Mouse (Mus musculus) bone marrow, adult 2 months (tissue): Measurements from ENCODE around the gene Meiob. TPM values are rescaled to one million over a fixed set of nuclear protein-coding genes. Genes with fewer than 3 reads are reported as not detected.

Source experiments
- H3K27ac ChIP-seq: fragments of 200-500 bp; 2 replicates; pipeline ENCODE4 v1.5.1; 2012; ENCODE audit warnings: low read depth, mild to moderate bottlenecking, control low read depth, inconsistent platforms, low read length; ENCODE audit not compliant: control insufficient read depth, poor library complexity, insufficient read depth
- H3K4me1 ChIP-seq: fragments of 200-500 bp; 2 replicates; pipeline ENCODE4 v1.6.1; 2011; ENCODE audit warnings: low read length; ENCODE audit not compliant: control insufficient read depth, insufficient read depth
- H3K4me3 ChIP-seq: fragments of 200-500 bp; replicated peaks from 2 replicates; pipeline ENCODE3; 2011; ENCODE audit warnings: mild to moderate bottlenecking, low read depth, low read length, control low read depth; ENCODE audit not compliant: control insufficient read depth
- CTCF ChIP-seq: fragments of 200-500 bp; IDR thresholded peaks from 2 replicates; pipeline ENCODE4 v1.5.1; 2011; ENCODE audit warnings: low read length, control low read depth; ENCODE audit not compliant: control insufficient read depth, insufficient read depth
- POLR2A ChIP-seq: fragments of 200-500 bp; IDR thresholded peaks from 2 replicates; pipeline ENCODE4 v1.6.1; 2011; ENCODE audit warnings: low read depth, mild to moderate bottlenecking, control low read depth, low read length, borderline replicate concordance; ENCODE audit not compliant: control insufficient read depth
- WGBS: fragments of 180-500 bp; shearing (Covaris S2); methylation state at CpG from one replicate; pipeline ENCODE4 v1.1.7; 2018; 5-methylcytosine and 5-hydroxymethylcytosine counted together
- polyA plus RNA-seq: library from polyadenylated mRNA; stranded (reverse); fragments of >200 nt; gene quantifications from 2 replicates; pipeline ENCODE4 v1.2.4, GENCODE M21; 2011; ENCODE audit warnings: low replicate concordance; ENCODE audit not compliant: missing spikeins, insufficient read depth, insufficient read length

Gene Meiob
- polyA plus RNA-seq, 1 experiment: not detected

DNA sequence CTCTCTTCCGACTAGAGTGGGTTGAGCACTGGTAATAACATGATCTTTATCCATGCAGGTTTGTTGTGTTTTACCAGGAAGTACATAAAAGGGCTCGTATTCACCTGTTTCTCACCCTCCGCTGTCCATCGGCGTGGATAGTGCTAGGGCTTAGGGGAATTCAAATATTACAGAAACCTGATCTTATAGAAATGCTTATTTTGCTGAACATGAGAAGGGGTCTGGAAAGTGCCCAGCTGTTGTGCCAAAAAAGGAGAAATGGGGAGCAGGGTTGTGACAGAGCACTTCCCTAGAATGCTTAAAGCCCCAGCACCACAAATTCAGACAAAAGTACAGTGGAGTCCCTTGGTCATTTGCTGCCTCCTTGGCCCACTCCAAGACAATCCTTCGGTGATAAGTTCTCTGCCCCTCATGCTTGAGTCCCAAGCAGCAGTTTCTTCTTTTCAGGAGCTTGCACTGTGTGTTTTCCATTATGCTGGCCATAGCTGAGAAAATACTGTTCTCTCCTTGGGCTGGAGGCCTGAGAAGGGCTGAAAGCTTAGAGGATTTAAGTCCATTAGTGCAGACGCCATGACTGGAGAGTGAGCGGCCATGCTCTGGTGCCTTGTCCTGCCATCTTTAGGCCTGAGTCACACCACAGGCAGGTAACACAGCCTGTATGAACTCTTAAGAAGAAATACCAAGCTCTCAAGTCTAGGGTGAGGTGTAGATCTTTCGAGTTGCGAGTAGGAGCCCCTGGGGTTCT, 47.5 kb downstream of the Meiob start:
- H3K27ac ChIP-seq: no peak overlapping the region; the same call in none of the 2 replicates
- peak overlapping the region; percentile 88 for H3K4me3 ChIP-seq
- 70% methylated on average over 10 of the region's 10 CpGs for WGBS
- H3K4me1 ChIP-seq: no peaks in the 10 kb centered on the region; the same call in 1 of the 2 replicates
- TF ChIP-seq POLR2A: no peak
- TF ChIP-seq CTCF: no peak

GRCm38 (mm10) chr17:24855838-24856464, 51.9 kb downstream of the Meiob start:
- no peak overlapping the region for H3K27ac ChIP-seq
- TF ChIP-seq CTCF (no peak), POLR2A (no peak)
- H3K4me1 ChIP-seq: peaks cover 3% of the 10 kb centered on the region; the same call in 1 of the 2 replicates
- WGBS: 86% methylated on average over 3 of the region's 3 CpGs
- H3K4me3 ChIP-seq: no peak overlapping the region

GRCm38 (mm10) chr17:24856589-24856988, 52.5 kb downstream of the Meiob start:
- Histone ChIP-seq H3K4me3 (no peak overlapping the region), H3K27ac (no peak overlapping the region), H3K4me1 (peaks cover 3% of the 10 kb centered on the region; the same call in 1 of the 2 replicates)
- 94% methylated on average over 13 of the region's 13 CpGs for WGBS
- TF ChIP-seq CTCF: no peak
- no peak for TF ChIP-seq POLR2A

DNA sequence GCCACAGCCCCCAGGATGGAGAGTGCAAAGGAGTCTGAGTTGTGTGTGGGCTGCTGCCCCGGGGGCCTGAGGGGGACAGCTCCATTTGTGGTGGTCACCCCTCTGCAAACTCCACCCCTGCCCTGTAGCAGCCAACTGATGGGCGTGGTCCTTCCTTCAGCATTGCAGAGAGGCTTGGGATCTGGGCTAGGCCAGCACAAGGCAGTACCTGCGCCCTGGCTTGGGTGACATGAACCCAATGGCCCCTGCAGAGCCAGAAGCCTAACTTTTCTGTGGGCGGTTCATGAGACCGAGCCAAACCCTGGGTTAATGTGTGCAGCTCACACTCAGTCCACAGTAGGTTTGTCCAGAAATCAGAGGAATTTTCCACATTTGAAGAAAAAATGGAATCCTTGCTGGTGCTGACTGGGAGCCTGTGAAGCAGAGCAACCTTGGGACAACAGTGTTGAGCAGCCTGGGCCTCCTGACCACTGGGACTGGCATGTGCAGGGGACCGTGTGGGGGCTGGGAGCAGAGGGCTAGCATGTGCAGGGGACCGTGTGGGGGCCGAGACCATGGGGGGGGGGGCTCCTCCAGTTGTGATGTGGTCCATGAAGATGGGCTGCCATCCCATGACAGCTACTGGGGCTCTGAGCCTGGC, 53.9 kb downstream of the Meiob start:
- no peak for TF ChIP-seq CTCF
- 0 out of 2 replicates have a peak, but pooled peaks have one; percentile 18 for TF ChIP-seq POLR2A
- WGBS: 71% methylated on average over 8 of the region's 8 CpGs
- Histone ChIP-seq H3K4me3 (no peak overlapping the region), H3K4me1 (peaks cover 3% of the 10 kb centered on the region; the same call in 1 of the 2 replicates), H3K27ac (peak overlapping the region; percentile 69)

- Histone ChIP-seq H3K27ac (peak overlapping the region; percentile 85), H3K4me1 (peaks cover 3% of the 10 kb centered on the region; the same call in 1 of the 2 replicates), H3K4me3 (no peak overlapping the region)
- WGBS: 63% methylated on average over 6 of the region's 6 CpGs
- TF ChIP-seq CTCF (no peak), POLR2A (peak; percentile 35; the same call in 1 of the 2 replicates)
Measured at GRCm38 (mm10) chr17:24858967-24859366, 54.9 kb downstream of the Meiob start.

DNA sequence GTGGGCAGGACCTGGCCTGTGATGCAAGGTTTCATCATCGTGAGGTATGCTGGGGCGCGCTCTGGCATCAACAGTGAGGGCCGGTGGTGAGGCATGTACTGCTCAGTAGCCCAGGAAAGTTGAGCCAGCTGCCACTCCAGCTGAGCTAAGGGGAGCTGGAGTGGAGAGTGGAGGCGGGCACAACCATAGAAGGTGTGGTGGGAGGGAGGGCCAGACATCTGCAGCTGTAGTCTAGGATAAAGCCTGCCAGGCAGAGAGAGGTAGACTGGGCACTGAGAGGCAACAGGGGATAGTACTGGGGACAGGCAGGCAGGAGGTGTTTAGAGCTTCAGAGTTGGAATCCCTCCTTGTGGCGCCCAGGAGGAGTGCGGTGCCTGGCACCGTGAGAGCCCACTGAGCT, 56.0 kb downstream of the Meiob start:
- peak; percentile 69 for TF ChIP-seq POLR2A
- no peak for TF ChIP-seq CTCF
- Histone ChIP-seq H3K27ac (peak overlapping the region; percentile 85), H3K4me1 (peaks cover 3% of the 10 kb centered on the region; the same call in 1 of the 2 replicates), H3K4me3 (peak overlapping the region; percentile 16)
- 63% methylated on average over 8 of the region's 8 CpGs for WGBS

- Histone ChIP-seq H3K4me3 (no peak overlapping the region), H3K27ac (no peak overlapping the region), H3K4me1 (peaks cover 3% of the 10 kb centered on the region; the same call in 1 of the 2 replicates)
- WGBS: 94% methylated on average over 3 of the region's 3 CpGs
- no peak for TF ChIP-seq POLR2A
- no peak for TF ChIP-seq CTCF
Measured at GRCm38 (mm10) chr17:24861785-24862184, 57.7 kb downstream of the Meiob start.

DNA sequence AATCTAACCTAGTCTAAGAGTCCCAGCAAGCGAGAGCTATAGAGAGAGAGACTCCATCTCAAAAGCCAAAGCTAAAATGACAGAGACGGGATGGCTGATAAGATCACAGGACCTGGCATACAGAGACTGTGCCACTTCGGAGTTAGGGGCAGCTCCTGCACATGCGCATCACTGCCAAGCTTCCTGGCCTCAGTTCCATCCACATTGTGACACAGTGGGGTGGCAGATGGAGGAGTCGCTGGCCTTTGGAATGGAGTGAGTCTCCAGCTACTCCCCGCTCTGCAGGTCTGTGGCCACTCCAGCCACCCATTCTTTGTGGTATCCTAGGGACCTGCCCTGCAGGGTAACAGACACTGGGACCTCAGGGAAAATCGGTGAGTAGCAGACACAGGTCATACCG, 61.7 kb downstream of the Meiob start, which contains the start of gene Igfals:
Gene Igfals (plus strand): TSS at position 222 of the 400 bp plus-strand sequence.
- no peaks in the 10 kb centered on the region for H3K4me1 ChIP-seq
- TF ChIP-seq CTCF (no peak), POLR2A (no peak)
- no peak within 1 kb of the TSS for H3K4me3 ChIP-seq
- 95% methylated on average over 8 of the region's 8 CpGs for WGBS
- no peak within 1 kb of the TSS for H3K27ac ChIP-seq
